Mouse (Mus musculus): ENCODE data around the gene Tef.

Tef gene

DNA sequence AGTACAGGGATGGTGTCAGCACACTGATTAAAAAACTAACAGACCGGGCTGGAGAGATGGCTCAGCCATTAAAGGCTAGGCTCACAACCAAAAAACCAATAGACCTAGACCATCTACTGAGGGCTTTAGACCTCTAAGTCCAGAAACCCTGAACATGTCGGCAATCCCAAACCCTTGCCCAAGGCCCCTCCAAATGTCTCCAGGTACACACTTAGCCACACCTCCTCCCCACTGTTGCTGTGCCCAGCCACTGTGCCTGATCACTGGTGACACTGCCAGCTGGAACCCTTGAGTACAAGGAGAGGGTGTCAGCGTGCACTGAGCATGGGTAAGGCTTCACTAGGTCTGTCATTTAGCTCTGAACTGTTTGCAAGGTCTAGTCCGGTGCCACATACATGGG lies 3.8 kb upstream of the Tef start:
- no peak for DNase-seq (ENCODE audit: low read depth, low spot score)

DNA sequence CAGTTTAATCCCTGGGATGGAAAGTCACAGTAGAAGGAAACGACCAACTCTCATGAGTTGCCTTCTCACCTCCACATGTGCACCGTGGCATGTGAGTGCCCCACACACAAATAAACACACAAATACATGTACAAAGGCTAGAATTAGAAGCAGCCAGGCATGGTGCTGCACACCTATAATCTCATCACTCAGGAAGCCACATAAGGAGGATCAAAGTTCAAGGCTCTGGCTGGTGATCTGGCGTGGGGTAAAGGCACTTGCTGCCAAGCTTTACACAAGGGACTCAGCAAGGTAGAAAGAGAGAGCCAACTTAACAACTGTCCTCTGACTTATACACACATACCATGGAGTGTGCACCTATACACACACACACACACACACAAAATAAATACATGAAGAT lies 1.8 kb upstream of the Tef start:
- no peak for DNase-seq (ENCODE audit: low read depth, low spot score)

DNA sequence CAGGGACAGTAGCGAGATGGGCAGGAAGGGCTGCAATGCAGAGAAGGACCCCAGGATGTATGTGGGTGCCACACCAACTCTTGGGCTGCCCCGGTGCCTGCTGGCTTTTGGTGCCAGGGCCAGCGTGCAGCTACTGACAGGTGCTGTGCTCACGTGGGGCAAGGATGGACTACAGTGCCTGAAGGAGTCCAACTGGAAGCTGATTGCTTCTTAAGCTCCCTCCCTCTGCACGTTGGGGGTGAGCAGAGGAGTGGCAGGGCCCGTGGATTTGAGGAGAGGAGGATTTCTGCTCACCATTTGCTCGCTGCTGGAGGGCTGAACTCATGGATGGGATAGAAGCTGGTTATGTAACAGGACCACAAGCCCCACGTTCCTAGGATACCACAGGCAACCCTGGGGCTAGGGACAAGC lies 725 bp downstream of the Tef start:
- DNase-seq (ENCODE audit: low read depth, low spot score): no peak

DNA sequence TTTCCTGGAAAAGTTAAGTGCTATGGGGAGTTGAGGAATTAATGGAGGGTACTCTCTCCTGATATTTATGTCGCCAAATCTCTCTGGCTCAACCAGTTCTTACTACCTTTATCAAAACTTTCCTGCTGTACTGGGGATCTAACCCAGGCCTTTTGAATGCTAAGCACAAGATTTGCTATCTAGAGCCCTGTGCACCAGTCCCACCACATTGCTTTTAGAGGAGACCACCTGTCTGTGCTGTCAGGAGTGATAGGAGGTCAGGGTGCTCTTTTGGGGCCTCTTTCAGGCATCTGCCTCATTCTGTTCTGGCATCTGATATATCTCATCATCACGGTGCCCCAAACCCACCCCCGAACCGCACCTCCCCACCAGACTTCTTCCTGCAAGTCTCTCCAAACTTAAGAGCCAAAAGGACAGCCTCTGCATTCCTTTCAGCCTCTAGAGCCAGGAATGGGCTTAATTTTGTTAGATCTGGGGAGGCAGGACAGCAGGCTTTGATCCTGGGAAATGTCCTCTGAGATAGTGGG lies 1.3 kb downstream of the Tef start:
- DNase-seq (ENCODE audit: low read depth, low spot score): no peak

DNA sequence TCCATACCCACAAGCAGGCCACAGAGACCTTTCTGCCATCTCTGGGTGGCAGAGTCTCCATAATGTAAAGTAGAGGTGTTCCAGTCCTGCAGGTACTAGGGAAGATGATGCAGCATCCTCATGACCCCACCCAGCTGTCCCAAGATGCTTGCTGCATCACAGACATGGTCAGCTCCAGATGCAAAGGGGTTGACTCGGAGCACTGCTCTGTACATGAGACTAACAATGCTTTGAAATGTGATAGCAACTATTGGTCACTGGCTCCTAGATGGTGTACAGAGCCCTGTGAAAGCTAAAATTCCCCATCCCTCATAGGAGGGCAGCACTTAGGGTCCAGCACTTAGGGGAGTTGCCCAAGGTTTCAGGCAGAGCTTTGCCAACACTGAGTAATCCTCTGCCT lies 2.0 kb downstream of the Tef start:
- no peak for DNase-seq (ENCODE audit: low read depth, low spot score)

DNA sequence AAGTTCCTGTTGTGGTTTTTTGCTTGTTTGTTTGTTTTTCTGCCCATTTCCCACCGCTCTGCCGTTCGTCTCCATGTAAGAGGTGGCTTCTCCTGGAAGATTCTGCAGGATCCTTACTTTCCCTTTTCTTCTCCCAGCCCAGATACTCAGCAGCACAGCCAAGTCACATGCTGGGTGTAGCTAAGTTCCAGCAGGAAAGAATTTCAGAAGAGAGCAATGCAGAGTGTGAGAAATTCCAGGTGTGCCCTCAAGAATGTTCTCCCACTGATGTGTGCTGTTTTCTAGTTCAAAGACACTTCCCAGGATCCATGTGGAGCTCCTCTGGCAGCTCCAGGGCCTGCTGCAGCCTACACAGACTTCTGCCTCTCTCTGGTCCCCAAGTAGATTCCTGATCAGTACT lies 2.7 kb downstream of the Tef start:
- DNase-seq (ENCODE audit: low read depth, low spot score): no peak

DNA sequence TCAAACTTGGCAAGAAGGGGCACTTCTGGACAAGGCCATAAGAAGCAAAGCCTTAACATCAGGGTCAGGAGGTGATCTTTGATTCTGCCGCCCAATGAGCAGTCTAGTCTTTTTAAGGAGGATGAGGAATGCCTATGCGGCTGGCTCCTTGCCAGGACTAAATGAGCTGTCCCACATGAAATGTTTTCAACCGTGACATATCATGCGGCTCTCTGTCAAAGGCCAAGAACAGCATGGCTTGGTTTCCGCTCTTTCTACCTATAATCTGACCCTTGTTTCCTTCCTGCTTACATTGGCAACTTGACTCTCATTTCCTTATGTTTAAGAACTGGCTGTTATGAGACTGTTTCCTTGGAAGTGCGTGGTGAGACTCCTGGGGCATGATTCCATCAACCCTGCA lies 3.4 kb downstream of the Tef start:
- DNase-seq (ENCODE audit: low read depth, low spot score): no peak

DNA sequence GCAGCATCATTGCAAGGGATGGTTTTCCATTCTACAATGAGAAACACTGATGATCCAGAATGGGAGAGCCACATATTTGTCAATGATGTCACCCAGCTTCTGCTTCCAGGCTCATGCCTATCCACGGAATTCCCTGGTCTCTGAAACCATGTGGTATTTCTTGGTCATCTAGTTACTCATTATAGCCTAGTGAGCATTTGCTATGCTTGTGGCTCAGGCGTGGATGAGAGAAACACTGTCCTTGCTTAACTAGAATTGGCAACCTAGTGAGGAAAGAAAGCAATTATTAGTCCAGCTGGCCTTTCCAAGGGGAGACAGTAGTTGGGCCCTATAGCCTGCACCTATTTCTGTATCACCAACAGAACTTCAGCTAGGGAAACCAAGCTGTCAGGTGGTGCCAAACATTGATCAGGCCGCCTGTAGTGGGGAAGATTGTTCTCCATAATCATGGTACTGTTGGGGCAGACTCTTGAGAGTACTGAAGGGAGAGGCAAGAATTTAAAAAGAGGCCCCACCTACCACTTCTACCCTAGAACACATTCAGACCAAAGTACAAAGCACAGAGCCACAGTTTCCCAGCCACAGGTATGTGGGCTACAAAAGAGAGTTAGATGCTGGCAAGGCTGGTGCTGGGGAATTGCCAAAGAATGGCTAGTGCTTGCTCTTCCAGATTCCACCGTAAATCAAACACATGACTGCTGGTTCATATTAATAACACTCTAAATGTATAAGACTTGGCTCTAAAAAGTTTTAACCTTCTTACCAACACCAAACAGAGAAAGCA lies 4.6 kb downstream of the Tef start:
- DNase-seq (ENCODE audit: low read depth, low spot score): no peak

DNA sequence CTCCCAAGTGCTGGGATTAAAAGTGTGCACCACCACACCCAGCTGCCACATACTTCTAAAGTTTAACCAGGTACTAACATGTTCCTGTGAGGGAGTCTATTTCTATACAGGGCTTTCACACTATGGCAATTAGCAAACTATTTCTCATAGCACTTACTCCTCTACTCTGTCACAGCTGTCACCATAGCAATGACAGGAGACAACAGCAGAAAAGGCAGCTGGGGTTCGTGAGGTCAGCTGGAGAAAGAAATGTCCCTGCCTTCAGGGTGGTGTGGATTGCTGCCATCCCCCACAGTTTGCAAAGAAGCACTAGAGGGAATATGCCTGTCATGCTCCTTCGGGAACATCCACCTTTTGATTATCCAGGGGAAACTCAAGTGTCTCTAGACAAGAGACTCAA lies 6.6 kb downstream of the Tef start:
- DNase-seq (ENCODE audit: low read depth, low spot score): no peak

DNA sequence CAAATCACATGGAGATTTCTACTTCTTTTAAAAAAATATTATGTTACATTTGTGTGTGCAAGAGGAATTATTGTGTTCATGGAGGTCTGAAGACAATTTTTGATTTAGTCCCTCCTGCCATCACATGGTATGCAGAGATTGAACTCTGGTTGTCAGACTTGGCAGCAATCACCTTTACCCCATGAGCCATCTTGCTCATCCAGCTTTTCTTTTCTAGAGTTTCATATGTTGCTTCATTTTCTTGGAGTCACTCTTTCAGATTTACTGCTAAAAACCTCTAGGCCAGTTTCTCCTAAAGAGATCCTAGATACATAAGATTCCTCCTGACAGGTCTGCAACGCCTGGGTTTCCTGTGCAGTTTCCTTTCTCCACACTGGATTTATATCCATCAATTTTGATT lies 7.3 kb downstream of the Tef start:
- no peak for DNase-seq (ENCODE audit: low read depth, low spot score)

DNA sequence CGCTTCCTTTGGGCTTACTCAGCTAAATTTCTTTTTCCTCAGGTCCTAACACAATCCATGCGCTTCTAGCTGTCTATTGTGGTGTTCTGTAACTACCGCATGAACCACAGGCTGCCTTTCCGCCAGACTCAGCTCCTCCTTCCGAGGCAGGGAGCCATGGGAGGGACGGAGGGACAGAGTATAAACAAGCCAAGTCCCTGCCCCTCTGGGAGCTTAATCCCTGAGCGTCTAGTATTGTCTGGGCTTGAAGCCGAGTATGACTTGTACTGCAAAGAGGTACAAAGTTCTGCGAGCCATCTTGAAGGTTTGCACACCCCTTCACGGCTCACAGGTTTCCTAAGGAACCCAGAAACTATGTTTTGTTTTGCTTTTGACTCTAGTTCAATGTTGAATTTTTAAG lies 7.9 kb downstream of the Tef start:
- peak; percentile 62 for DNase-seq (ENCODE audit: low read depth, low spot score)

DNA sequence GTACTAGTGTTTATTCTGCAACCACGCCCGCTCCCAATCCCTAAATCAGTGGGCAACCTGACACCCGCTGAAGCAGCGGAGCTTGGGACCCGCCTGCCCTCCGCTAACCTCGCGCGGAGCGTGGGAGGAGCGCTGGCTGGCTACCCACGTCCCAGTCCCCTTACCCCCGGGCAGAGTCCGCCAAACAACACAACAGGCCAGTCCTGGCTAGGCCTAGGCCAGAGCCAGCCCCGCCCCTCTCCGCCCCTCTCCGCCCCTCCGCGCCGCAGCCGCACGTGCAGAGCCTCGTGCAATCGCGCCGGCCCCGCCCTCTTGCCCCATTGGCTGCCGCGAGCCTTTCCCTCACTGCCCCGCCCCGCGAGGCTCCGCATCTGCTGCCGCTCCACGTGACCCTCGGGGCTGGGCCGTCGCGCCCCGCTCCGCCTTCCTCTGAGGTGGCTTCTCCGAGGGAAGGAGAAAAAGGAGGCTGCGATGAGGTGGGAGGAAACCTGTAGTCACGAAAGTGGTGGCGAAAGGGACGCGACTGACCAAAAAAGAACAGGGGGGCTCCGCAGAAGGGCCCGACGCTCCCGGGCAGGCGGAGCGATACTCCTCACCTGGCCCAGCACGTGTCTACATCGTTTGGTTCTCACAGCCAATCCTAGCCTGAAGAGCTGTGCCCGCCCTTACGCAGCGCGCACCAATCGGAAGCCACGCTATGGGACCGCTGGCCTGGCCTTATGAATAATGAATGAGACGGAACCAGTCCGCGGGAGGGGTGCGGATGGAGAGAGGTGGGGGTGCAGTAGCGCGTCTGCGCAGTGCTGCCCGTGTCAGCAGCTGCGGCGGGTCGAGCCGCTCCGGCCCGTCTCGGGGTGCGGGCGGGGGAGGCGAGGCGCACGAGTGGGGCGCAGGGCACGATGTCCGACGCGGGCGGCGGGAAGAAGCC lies 8.7 kb downstream of the Tef start:
- DNase-seq (ENCODE audit: low read depth, low spot score): peak; percentile 98

DNA sequence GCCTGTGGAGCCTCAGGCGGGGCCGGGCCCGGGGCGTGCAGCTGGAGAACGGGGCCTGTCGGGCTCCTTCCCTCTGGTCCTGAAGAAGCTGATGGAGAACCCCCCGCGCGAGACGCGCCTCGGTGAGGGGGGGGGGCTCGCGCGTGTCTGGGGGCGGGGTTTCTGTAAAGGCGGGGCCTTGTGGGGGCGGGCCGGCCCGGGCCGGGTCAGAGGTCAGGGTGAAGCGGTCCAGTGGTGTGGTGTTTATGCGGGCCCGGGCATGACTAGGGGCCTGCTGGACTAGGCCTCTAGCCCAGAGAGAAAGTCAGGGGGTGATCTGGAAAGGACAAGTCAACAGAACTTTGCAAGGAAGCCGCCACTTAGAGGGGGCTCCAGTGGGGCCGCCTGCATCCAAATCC lies 9.4 kb downstream of the Tef start:
- no peak for DNase-seq (ENCODE audit: low read depth, low spot score)

DNA sequence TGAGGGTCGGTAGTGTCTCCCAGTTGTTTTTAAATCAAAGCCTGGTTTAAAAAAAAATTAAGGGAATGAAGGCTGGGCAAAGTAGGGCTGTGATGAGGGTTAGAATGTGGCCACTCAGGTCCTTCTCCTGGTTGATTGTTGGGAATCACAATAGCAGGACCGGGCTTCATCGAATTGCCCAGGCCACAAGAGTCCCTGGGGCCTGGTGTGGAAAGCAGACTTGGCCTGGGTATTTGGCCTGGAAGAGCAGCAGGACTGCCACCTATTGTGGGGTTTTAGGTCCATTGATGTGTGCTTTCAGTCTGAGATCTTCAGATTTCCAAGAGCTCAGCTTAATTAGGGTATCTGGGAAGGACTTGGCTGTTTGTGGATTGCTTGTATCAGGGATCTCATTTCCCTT lies 10.1 kb downstream of the Tef start:
- DNase-seq (ENCODE audit: low read depth, low spot score): no peak

DNA sequence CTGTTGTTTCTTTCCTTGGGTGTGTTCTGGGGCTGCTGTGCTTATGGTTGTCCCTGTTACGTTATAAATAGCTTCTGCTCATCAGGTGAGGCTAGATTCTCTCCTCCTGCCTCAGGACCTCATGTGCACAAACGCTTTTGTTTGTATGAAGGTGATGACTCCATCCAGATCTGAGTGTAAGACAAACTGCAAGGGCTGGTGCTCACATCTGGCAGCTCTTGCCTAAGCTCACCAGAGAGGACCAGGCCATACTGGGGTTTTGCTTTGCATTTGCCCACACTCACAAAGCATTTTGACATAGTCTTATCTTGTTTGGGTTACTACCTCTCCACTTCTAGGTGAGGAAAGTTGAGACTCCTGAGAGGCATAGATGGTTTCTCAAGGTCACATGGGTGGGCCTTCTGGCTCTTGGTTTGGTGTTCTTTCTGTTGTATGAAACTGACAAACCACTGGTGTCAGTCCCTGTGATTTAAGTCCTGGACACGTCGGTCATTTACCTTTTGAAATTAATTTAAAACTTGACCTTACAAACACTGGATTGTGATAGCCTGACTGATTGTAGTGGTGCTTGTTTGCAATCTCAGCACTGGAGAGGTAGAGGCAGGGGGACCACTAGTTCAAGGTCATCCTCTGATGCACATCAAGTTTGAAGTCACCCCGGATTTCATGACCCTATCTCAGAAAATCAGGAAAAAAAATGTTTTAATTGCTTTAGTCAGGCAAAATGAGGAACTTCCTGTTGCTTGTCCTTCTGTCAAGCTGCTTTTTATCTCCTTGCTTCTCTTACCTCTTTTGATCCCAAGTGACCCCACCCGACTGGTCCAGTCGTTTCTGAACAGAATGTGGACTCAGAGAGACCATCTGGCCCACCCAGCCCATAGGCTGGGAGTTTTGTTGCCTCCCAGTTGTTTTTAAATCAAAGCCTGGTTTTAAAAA lies 10.7 kb downstream of the Tef start:
- no peak for DNase-seq (ENCODE audit: low read depth, low spot score)

DNA sequence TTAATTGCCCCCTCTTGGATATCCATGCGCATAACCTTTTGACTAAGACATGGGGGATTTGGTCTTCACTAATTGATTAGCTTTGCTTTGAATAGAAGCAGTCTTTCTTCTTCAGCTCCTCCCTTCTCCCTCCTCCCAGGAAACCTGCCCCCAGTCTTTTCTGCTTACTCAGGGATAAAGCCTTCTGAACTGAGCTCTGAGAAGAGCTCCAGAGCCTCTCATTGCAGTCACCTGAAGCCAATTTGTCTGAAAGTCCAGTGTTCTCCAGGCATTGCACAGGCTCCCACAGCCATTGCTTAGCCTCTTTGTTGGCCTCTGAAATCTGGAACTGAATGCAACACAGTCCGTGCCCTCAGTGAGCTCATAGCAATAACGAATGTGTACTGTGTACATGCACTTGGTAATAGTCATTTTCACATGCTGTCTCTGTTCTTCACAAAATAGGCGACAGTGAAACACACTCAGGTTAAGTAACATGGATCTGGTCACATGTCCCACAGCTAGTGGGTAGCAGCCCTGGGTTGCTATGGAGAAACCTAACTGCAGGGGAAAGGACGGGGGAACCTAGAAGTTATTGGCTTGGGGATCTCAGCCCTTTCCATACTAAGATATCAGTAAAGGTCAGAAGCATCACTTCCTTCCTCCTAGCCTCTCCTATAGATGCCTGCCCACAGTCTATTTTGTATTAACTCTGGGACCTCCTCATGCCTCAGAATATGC lies 11.9 kb downstream of the Tef start:
- DNase-seq (ENCODE audit: low read depth, low spot score): no peak

DNA sequence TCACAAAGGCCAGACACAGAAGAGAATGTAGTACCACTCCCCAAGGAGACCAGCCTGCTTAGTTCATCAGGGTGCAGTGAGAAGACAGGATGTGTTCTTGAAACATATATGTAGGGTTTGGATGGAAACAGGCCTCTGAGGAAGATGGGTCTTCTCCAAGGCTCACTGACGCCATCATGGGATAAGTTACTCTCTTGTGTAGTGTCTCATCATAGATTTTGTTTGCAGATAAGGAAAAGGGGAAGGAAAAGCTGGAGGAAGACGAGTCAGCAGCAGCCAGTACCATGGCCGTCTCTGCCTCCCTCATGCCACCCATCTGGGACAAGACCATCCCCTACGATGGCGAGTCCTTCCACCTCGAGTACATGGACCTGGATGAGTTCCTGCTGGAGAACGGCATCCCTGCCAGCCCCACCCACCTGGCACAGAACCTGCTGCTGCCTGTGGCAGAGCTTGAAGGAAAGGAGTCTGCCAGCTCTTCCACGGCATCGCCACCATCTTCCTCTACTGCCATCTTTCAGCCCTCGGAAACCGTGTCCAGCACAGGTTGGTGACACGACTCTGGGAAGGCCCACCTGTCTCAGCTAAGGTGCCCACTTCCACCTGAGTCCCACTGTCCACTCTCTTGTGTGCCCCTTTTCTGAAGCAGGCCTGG lies 12.6 kb downstream of the Tef start:
- no peak for DNase-seq (ENCODE audit: low read depth, low spot score)

DNA sequence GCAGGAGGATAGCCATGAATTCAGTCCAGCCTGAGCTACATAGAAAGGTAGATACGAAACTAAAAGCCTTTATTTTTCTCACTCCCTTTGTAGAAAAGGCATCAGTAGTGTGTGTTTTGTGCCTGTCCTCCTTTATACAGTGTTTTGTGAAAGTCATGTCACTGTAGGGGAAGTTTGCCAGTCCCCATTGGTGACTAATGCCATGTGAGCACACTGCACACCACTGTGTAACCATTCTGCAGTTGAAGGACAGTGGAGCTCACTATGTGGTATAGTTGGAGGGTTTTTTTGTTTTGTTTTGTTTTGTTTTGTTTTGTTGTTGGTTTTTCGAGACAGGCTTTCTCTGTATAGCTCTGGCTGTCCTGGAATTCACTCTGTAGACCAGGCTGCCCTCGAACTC lies 16.2 kb downstream of the Tef start:
- no peak for DNase-seq (ENCODE audit: low read depth, low spot score)

DNA sequence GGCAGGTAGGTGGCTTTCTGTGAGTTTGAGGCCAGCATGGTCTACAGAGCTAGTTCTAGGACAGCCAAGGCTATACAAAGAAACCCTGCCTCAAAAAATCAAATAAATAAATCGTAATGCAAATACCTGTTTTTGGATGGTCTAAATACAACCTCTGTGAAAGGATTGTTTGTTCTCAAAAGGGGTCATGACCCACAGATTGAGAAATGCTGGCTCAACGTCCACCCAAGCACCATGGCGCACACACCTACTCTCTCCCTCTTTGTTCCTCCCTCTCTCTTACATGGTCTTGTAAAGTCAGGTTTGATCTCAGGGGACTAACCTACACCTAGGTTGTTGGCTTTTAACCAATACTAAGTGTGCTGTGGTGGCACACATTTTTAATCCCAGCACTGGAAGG lies 20.4 kb downstream of the Tef start:
- no peak for DNase-seq (ENCODE audit: low read depth, low spot score)

DNA sequence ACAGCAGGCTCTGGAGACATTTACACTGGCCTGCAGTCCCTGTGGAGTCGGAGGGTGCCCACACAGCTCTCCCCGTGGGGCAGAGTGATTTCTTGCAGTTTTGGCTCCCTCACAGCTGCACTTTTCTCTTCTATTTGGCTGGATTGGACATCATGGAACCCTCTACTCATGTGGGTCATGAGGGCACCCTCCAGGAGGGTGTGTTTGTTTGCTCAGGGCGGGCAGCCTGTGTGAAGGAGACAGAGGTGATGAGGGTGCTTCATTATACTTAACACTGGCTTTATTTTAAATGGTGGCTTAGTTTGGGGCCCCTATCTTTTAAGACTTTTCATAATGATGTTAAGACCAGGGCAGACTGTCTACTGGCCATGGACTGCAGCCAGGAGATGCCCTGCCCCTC lies 22.6 kb downstream of the Tef start:
- no peak for DNase-seq (ENCODE audit: low read depth, low spot score)

Data from brain, embryonic 18.5 days (tissue).